Mouse (Mus musculus) left cerebral cortex, postnatal 10 days (tissue): ENCODE data around the gene Wfdc6b. TPM values are rescaled to one million over a fixed set of nuclear protein-coding genes. Genes with fewer than 3 reads are reported as not detected.

Experiments
- DNase-seq, 2 experiments: peaks; one replicate each; pipeline ENCODE4 v3.0.0; 2021 to 2022; ENCODE audit warnings: low spot score in 2 of 2, mixed read lengths in 1 of 2; ENCODE audit errors: extremely low spot score in 1 of 2
- intact Hi-C: fragments of 180-260 bp; cut with DNase I; formaldehyde crosslinking; loops from one replicate; pipeline ENCODE4 v1.15.1; 2025
- total RNA-seq, 2 experiments: library from RNA; stranded (reverse); gene quantifications; 2 replicates each; pipeline ENCODE4 v1.2.3; 2021

Gene Wfdc6b
- total RNA-seq, 2 experiments from 2014 or later, result not detected

DNA sequence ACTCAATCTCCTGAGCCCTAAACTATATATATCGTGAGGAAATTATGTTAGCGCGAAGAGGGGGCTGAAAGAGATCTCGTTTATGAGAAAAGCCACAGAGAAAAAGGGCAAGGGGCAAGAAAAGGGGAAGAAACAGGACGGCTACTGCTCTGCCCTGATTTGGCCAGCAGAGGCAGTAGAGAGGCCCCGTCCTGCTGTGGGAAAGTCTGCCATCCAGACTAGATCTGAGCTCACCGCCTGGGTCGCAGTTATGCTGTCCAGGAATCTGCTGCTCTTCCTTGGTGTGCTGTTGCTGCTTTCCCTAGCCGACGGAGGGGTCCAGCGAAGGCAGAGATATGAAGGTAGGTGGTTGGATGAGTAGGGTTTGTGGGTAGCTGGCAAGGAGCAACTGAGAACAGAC lies 42.5 kb downstream of the Wfdc6b start, which contains the start of gene Wfdc10:
Wfdc10 (plus strand) TSS at position 189 of the 400 bp plus-strand sequence.
- peak in 1 of 2 experiments; percentile 35 for DNase-seq
- intact Hi-C loops, result no loop called here

DNA sequence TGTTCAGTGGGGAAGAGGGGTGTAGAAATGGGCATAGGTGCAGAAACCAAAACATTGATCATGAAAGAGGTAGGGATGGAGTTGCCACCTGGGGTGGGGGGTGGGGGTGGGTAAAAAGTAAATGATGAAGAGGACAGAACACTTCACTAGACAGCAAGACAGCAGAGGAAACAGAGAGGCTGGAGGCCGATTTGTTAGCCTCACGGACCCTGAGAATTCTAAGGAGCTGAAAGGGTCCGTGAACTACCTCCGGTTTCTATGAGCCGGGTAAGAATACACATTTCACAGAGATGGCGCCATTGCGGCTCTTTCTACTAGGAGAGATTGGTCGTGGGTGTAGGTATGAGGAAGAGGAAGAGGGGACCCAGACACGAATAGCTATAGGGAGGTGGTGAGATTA lies 43.2 kb downstream of the Wfdc6b start, which contains the start of gene Wfdc9:
Wfdc9 (minus strand) TSS at position 101 of the 400 bp plus-strand sequence.
- intact Hi-C loops, result no loop called here
- no peak for DNase-seq

DNA sequence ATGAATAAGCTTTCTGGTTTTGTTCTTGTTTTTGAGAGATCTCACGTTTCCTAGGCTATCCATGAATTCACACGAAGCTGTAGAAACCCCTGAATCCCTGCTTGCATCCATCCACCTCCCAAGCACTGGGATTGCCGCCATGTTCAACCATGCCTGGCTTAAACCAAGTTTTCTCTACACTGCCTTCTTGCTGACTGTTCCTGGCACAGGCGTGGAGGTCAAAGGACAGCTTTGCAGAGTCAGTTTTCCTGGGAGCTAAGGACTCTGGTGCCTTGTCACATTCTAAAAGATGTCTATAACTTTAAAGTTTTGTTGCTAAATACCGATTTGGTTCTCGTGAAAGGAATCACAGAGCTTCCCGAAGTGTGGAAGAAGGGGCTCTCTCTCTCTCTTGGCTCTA lies 51.5 kb downstream of the Wfdc6b start:
- DNase-seq, result no peak
- intact Hi-C loops, result no loop called here

Other genes with a start within 250 kb of the Wfdc6b start
- under 1 TPM; 0.62 to 0.93 TPM for gene Slpi, start 224.4 kb upstream of the Wfdc6b start, total RNA-seq
- gene Rbpjl, start 210.4 kb upstream of the Wfdc6b start, total RNA-seq, result under 1 TPM; 0.41 to 0.79 TPM
- gene Matn4, start 208.4 kb upstream of the Wfdc6b start, total RNA-seq, result 10 to 100 TPM; 13.0 to 14.9 TPM
- 10 to 100 TPM; 35.9 to 56.8 TPM for gene Sdc4, start 169.6 kb upstream of the Wfdc6b start, total RNA-seq
- 10 to 100 TPM; 40.9 to 41.8 TPM for gene Sys1, start 156.6 kb upstream of the Wfdc6b start, total RNA-seq
- 1 to 10 TPM; 2.2 to 6.0 TPM for gene Gm20458, start 152.6 kb upstream of the Wfdc6b start, total RNA-seq
- gene Trp53tg5, start 139.8 kb upstream of the Wfdc6b start, total RNA-seq, result not detected
- gene Dbndd2, start 127.4 kb upstream of the Wfdc6b start, total RNA-seq, result 10 to 100 TPM; 75.5 to 77.3 TPM
- gene Pigt, start 116.0 kb upstream of the Wfdc6b start, total RNA-seq, result 100 to 1,000 TPM; 119 to 124 TPM
- under 1 TPM in 1 of 2 experiments, not detected in 1; 0.84 TPM for gene Wfdc2, start 51.1 kb upstream of the Wfdc6b start, total RNA-seq
- not detected for gene Spint3, start 40.1 kb upstream of the Wfdc6b start, total RNA-seq
- gene Wfdc6a, start 28.1 kb upstream of the Wfdc6b start, total RNA-seq, result 1 to 10 TPM in 1 of 2 experiments, under 1 TPM in 1; 0.47 to 1.7 TPM
- not detected for gene Eppin, start 19.9 kb upstream of the Wfdc6b start, total RNA-seq
- gene Wfdc8, start 104 bp downstream of the Wfdc6b start, total RNA-seq, result not detected
- gene Wfdc16, start 25.3 kb downstream of the Wfdc6b start, total RNA-seq, result not detected
- not detected for gene Wfdc10, start 42.5 kb downstream of the Wfdc6b start, total RNA-seq
- not detected for gene Wfdc9, start 43.1 kb downstream of the Wfdc6b start, total RNA-seq
- not detected for gene Wfdc11, start 60.6 kb downstream of the Wfdc6b start, total RNA-seq
- gene Wfdc13, start 71.6 kb downstream of the Wfdc6b start, total RNA-seq, result not detected
- not detected for gene Spint4, start 85.0 kb downstream of the Wfdc6b start, total RNA-seq
- gene Spint5, start 101.8 kb downstream of the Wfdc6b start, total RNA-seq, result not detected
- 1 to 10 TPM in 1 of 2 experiments, under 1 TPM in 1; 0.94 to 1.1 TPM for gene Wfdc3, start 132.4 kb downstream of the Wfdc6b start, total RNA-seq
- gene Dnttip1, start 132.5 kb downstream of the Wfdc6b start, total RNA-seq, result 10 to 100 TPM; 32.7 to 34.1 TPM
- 1 to 10 TPM; 4.1 to 6.4 TPM for gene Ube2c, start 156.4 kb downstream of the Wfdc6b start, total RNA-seq
- gene Tnnc2, start 166.4 kb downstream of the Wfdc6b start, total RNA-seq, result not detected
- gene Snx21, start 172.3 kb downstream of the Wfdc6b start, total RNA-seq, result 10 to 100 TPM; 48.1 to 49.2 TPM
- 10 to 100 TPM; 22.1 to 30.0 TPM for gene Acot8, start 191.4 kb downstream of the Wfdc6b start, total RNA-seq
- 1 to 10 TPM; 8.9 to 9.0 TPM for gene Zswim3, start 191.6 kb downstream of the Wfdc6b start, total RNA-seq
- gene Zswim1, start 209.2 kb downstream of the Wfdc6b start, total RNA-seq, result 10 to 100 TPM; 19.6 to 20.3 TPM
- gene Spata25, start 215.0 kb downstream of the Wfdc6b start, total RNA-seq, result under 1 TPM in 1 of 2 experiments, not detected in 1; 0.58 TPM
- gene Ctsa, start 219.4 kb downstream of the Wfdc6b start, total RNA-seq, result 10 to 100 TPM; 77.5 to 78.8 TPM
- 1 to 10 TPM; 5.4 to 6.7 TPM for gene Neurl2, start 219.9 kb downstream of the Wfdc6b start, total RNA-seq
- gene Pltp, start 244.2 kb downstream of the Wfdc6b start, total RNA-seq, result 10 to 100 TPM; 63.8 to 79.4 TPM